Mouse (Mus musculus) cerebellum, adult 2 months (tissue): Measurements from ENCODE around the gene Atp1a2. TPM values are rescaled to one million over a fixed set of nuclear protein-coding genes. Genes with fewer than 3 reads are reported as not detected.
"Not testable (repeated sequence)": the region's sequence is repeated elsewhere in the genome, so short reads cannot be mapped to it uniquely, and the experiment has no call there.

Experiments used
- DNase-seq, 2 experiments: peaks; one replicate each; pipeline ENCODE4 v3.0.0; 2021
- H3K27ac ChIP-seq: fragments of 200-500 bp; 2 replicates; pipeline ENCODE4 v1.5.1; 2012; ENCODE audit warnings: low read length, control low read depth, inconsistent platforms; ENCODE audit not compliant: insufficient read depth
- H3K27me3 ChIP-seq: fragments of 200-500 bp; 2 replicates; pipeline ENCODE4 v1.6.1; 2012; ENCODE audit warnings: inconsistent platforms, mild to moderate bottlenecking, low read length, moderate library complexity; ENCODE audit not compliant: control insufficient read depth, insufficient read depth
- H3K4me1 ChIP-seq: fragments of 200-500 bp; 2 replicates; pipeline ENCODE4 v1.6.1; 2011; ENCODE audit warnings: low read length; ENCODE audit not compliant: control insufficient read depth, insufficient read depth
- H3K4me3 ChIP-seq: fragments of 200-500 bp; replicated peaks from 2 replicates; pipeline ENCODE3; 2011; ENCODE audit warnings: mild to moderate bottlenecking, low read depth, low read length, control low read depth; ENCODE audit not compliant: insufficient read depth
- CTCF ChIP-seq: fragments of 200-500 bp; IDR thresholded peaks from 2 replicates; pipeline ENCODE4 v1.5.1; 2011; ENCODE audit warnings: low read depth, mild to moderate bottlenecking, control low read depth, low read length, moderate library complexity, borderline replicate concordance; ENCODE audit not compliant: insufficient read depth
- POLR2A ChIP-seq: fragments of 200-500 bp; IDR thresholded peaks from 2 replicates; pipeline ENCODE4 v1.6.1; 2011; ENCODE audit warnings: low read length, control low read depth, borderline replicate concordance; ENCODE audit not compliant: insufficient read depth
- WGBS: fragments of 180-500 bp; shearing (Covaris S2); methylation state at CpG from one replicate; pipeline ENCODE4 v1.1.7; 2018; 5-methylcytosine and 5-hydroxymethylcytosine counted together
- polyA plus RNA-seq: library from polyadenylated mRNA; depleted of rRNA; stranded (reverse); fragments of >200 nt; gene quantifications from 2 replicates; pipeline ENCODE4 v1.2.3, GENCODE M21; 2012

The Atp1a2 gene
- polyA plus RNA-seq, 1 experiment = 584 TPM

GRCm38 (mm10) chr1:172274116-172274515 lies 23.7 kb downstream of the Atp1a2 start:
- 56% methylated on average over 5 of the region's 5 CpGs for WGBS
- DNase-seq = no peak
- Histone ChIP-seq H3K4me3 (no peak overlapping the region), H3K27me3 (no peaks in the 10 kb centered on the region), H3K27ac (no peak overlapping the region), H3K4me1 (no peaks in the 10 kb centered on the region)
- no peak for TF ChIP-seq CTCF
- no peak for TF ChIP-seq POLR2A

GRCm38 (mm10) chr1:172273386-172273785 lies 24.5 kb downstream of the Atp1a2 start:
- Histone ChIP-seq H3K4me3 (no peak overlapping the region), H3K27me3 (no peaks in the 10 kb centered on the region), H3K4me1 (no peaks in the 10 kb centered on the region), H3K27ac (no peak overlapping the region)
- WGBS = 84% methylated on average over 6 of the region's 6 CpGs
- no peak for TF ChIP-seq POLR2A
- no peak for TF ChIP-seq CTCF
- no peak for DNase-seq

GRCm38 (mm10) chr1:172271765-172272164 lies 26.1 kb downstream of the Atp1a2 start:
- H3K4me1 ChIP-seq = no peaks in the 10 kb centered on the region
- WGBS = 42% methylated on average over 10 of the region's 10 CpGs
- no peak for DNase-seq
- H3K27ac ChIP-seq = no peak overlapping the region
- no peaks in the 10 kb centered on the region for H3K27me3 ChIP-seq
- H3K4me3 ChIP-seq = no peak overlapping the region
- TF ChIP-seq CTCF = no peak
- TF ChIP-seq POLR2A = no peak

- H3K4me1 ChIP-seq = no peaks in the 10 kb centered on the region
- H3K27ac ChIP-seq = no peak overlapping the region
- no peak for DNase-seq
- no peaks in the 10 kb centered on the region for H3K27me3 ChIP-seq
- WGBS = 73% methylated on average over 3 of the region's 3 CpGs
- TF ChIP-seq CTCF = no peak
- TF ChIP-seq POLR2A = no peak
- H3K4me3 ChIP-seq = no peak overlapping the region
Observed at GRCm38 (mm10) chr1:172271208-172271607, 26.7 kb downstream of the Atp1a2 start.

GRCm38 (mm10) chr1:172261477-172262078 lies 36.3 kb downstream of the Atp1a2 start, which contains the start of gene Igsf8:
TSS of gene Igsf8 (plus strand) at chr1:172261641.
- Histone ChIP-seq H3K4me1 (no peaks in the 10 kb centered on the region), H3K27me3 (no peaks in the 10 kb centered on the region), H3K4me3 (no peak within 1 kb of the TSS), H3K27ac (no peak within 1 kb of the TSS)
- TF ChIP-seq CTCF (no peak), POLR2A (no peak)
- 52% methylated on average over 8 of the region's 8 CpGs for WGBS
- DNase-seq = no peak

GRCm38 (mm10) chr1:172258314-172258713 lies 39.5 kb downstream of the Atp1a2 start, which contains the start of gene Atp1a4:
TSS of gene Atp1a4 (minus strand) at chr1:172258414.
- TF ChIP-seq CTCF (no peak), POLR2A (no peak)
- H3K4me1 ChIP-seq = no peaks in the 10 kb centered on the region
- no peak for DNase-seq
- WGBS = 88% methylated on average over 6 of the region's 6 CpGs
- no peak within 1 kb of the TSS for H3K4me3 ChIP-seq
- no peaks in the 10 kb centered on the region for H3K27me3 ChIP-seq
- H3K27ac ChIP-seq = no peak within 1 kb of the TSS

GRCm38 (mm10) chr1:172247679-172248078 lies 50.2 kb downstream of the Atp1a2 start:
- H3K4me1 ChIP-seq = no peaks in the 10 kb centered on the region
- DNase-seq = no peak
- WGBS = 41% methylated on average over 2 of the region's 2 CpGs
- H3K27ac ChIP-seq = no peak overlapping the region
- H3K27me3 ChIP-seq = no peaks in the 10 kb centered on the region
- H3K4me3 ChIP-seq = no peak overlapping the region
- no peak for TF ChIP-seq POLR2A
- peak; percentile 52; the same call in 1 of the 2 replicates for TF ChIP-seq CTCF

- Histone ChIP-seq H3K4me1 (no peaks in the 10 kb centered on the region), H3K4me3 (no peak overlapping the region), H3K27me3 (no peaks in the 10 kb centered on the region), H3K27ac (no peak overlapping the region)
- TF ChIP-seq POLR2A (no peak), CTCF (no peak)
- 59% methylated on average over 4 of the region's 4 CpGs for WGBS
- no peak for DNase-seq
Observed at GRCm38 (mm10) chr1:172247216-172247615, 50.6 kb downstream of the Atp1a2 start.

GRCm38 (mm10) chr1:172244645-172245044 lies 53.2 kb downstream of the Atp1a2 start:
- not testable (repeated sequence) for H3K27ac ChIP-seq, H3K4me3 ChIP-seq, H3K27me3 ChIP-seq, H3K4me1 ChIP-seq, DNase-seq
- 59% methylated on average over 23 of the region's 23 CpGs for WGBS
